Mouse (Mus musculus): ENCODE results near the gene Zbtb40.

GRCm38 (mm10) chr4:137082866-137083265 is 34.3 kb upstream of the Zbtb40 start:
- TF ChIP-seq CTCF (IDR thresholded peaks at IDR 0.05; ENCODE audit: low read depth): no peak
- no peak for TF ChIP-seq EP300 (IDR thresholded peaks at IDR 0.05; ENCODE audit: low read depth)
